Comparison of ENCODE assay signal across 18 mouse cellular contexts in the genomic region with DNA sequence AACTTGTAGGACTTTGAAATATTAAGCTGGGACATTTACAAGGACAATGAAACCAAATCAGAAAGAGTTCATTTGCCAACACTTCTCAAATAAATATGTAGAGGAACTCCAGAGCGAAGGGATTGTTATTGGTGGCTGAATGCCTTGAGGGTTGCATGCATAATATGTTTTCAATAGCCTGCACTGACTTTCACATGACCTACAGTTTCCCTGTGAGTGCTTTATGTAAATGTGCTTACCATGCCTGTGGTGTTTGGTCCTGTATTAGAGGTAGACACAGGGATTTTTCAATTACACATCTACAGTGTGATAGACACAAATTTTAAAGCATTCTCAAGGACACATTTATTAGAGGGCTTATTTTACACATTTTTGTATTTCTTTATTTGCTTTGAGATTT.
A peak's percentile ranks its signal among the peaks of the same experiment; 100 is the strongest.
DNase-seq lines count a peak whose midpoint lies in the region; ATAC-seq and TF ChIP-seq lines count a peak whose summit lies in the region.
"Had no signal": no experiment of that assay in that cellular context is flagged by ENCODE, and none has a peak within 500 bp of the region (broad histone marks: within the 10 kb centered on the region; RNA-seq: fewer than 3 reads in every experiment).

No protein-coding gene starts in this region.

- H3K4me3 ChIP-seq in kidney, embryonic 16.5 days (ENCODE audit: low read length) = no peak overlapping the region
- H3K4me3 ChIP-seq in neural tube, embryonic 11.5 days (ENCODE audit: low read depth, low read length) = no peak overlapping the region
- H3K4me3 ChIP-seq in hindbrain, postnatal 0 days (ENCODE audit: low read length) = no peak overlapping the region
- no peak overlapping the region for H3K4me3 ChIP-seq in intestine, embryonic 15.5 days (replicated peaks)
- H3K4me3 ChIP-seq: forebrain, embryonic 13.5 days; liver, embryonic 12.5 days had no signal

- no peak for ATAC-seq in kidney, embryonic 16.5 days (ENCODE audit: low FRiP score, low TSS enrichment)
- peak; percentile 65; the same call in 1 of the 2 replicates for ATAC-seq in neural tube, embryonic 11.5 days (ENCODE audit: insufficient read depth, low FRiP score, low TSS enrichment)
- no peak for ATAC-seq in hindbrain, postnatal 0 days
- ATAC-seq in intestine, embryonic 15.5 days = no peak
- ATAC-seq: activated CD4-positive, CD25-positive, alpha-beta regulatory T cell, adult 4 months; forebrain, embryonic 13.5 days; liver, embryonic 12.5 days had no signal

- H3K4me1 ChIP-seq in kidney, embryonic 16.5 days (ENCODE audit: insufficient read depth, low read length) = no peaks in the 10 kb centered on the region
- H3K4me1 ChIP-seq in neural tube, embryonic 11.5 days (ENCODE audit: control insufficient read depth, insufficient read depth, low read length) = no peaks in the 10 kb centered on the region
- H3K4me1 ChIP-seq in hindbrain, postnatal 0 days (ENCODE audit: insufficient read depth, low read length) = no peaks in the 10 kb centered on the region
- no peaks in the 10 kb centered on the region for H3K4me1 ChIP-seq in intestine, embryonic 15.5 days (replicated peaks)
- H3K4me1 ChIP-seq: forebrain, embryonic 13.5 days; liver, embryonic 12.5 days had no signal

- H3K27ac ChIP-seq in kidney, embryonic 16.5 days (ENCODE audit: low read length) = no peak overlapping the region
- no peak overlapping the region for H3K27ac ChIP-seq in neural tube, embryonic 11.5 days (ENCODE audit: low read depth, low read length)
- no peak overlapping the region for H3K27ac ChIP-seq in hindbrain, postnatal 0 days
- no peak overlapping the region for H3K27ac ChIP-seq in intestine, embryonic 15.5 days
- H3K27ac ChIP-seq: forebrain, embryonic 13.5 days; liver, embryonic 12.5 days had no signal

- H3K4me2 ChIP-seq in kidney, embryonic 16.5 days (replicated peaks; ENCODE audit: low read depth, low read length) = no peak overlapping the region
- H3K4me2 ChIP-seq in neural tube, embryonic 11.5 days (ENCODE audit: low read depth) = no peak overlapping the region
- H3K4me2 ChIP-seq in hindbrain, postnatal 0 days (ENCODE audit: low read depth, low read length) = no peak overlapping the region
- H3K4me2 ChIP-seq in intestine, embryonic 15.5 days (replicated peaks) = no peak overlapping the region
- H3K4me2 ChIP-seq: forebrain, embryonic 13.5 days; liver, embryonic 12.5 days; lung, embryonic 14.5 days had no signal

- H3K27me3 ChIP-seq in kidney, embryonic 16.5 days (ENCODE audit: insufficient read depth, low read length) = no peaks in the 10 kb centered on the region
- H3K27me3 ChIP-seq in neural tube, embryonic 11.5 days (ENCODE audit: control insufficient read depth, insufficient read depth, low read length) = no peaks in the 10 kb centered on the region
- H3K27me3 ChIP-seq in hindbrain, postnatal 0 days (ENCODE audit: insufficient read depth, low read length) = no peaks in the 10 kb centered on the region
- no peaks in the 10 kb centered on the region for H3K27me3 ChIP-seq in intestine, embryonic 15.5 days (replicated peaks)
- H3K27me3 ChIP-seq: forebrain, embryonic 13.5 days; liver, embryonic 12.5 days had no signal

- 41% methylated on average over 1 of the region's 1 CpGs for WGBS in kidney, embryonic 16.5 days
- 63% methylated on average over 1 of the region's 1 CpGs for WGBS in neural tube, embryonic 11.5 days
- WGBS in hindbrain, postnatal 0 days = 24% methylated on average over 1 of the region's 1 CpGs
- WGBS in intestine, embryonic 15.5 days = 71% methylated on average over 1 of the region's 1 CpGs

- no peak for TF ChIP-seq CTCF in hindbrain, postnatal 0 days (IDR thresholded peaks at IDR 0.05; ENCODE audit: low read depth)

- H3K9ac ChIP-seq in kidney, embryonic 16.5 days (replicated peaks; ENCODE audit: low read length) = no peak overlapping the region
- H3K9ac ChIP-seq in neural tube, embryonic 11.5 days (ENCODE audit: low read length) = no peak overlapping the region
- H3K9ac ChIP-seq in hindbrain, postnatal 0 days (replicated peaks; ENCODE audit: low read length) = no peak overlapping the region
- H3K9ac ChIP-seq in intestine, embryonic 15.5 days = no peak overlapping the region
- H3K9ac ChIP-seq: forebrain, embryonic 13.5 days; liver, embryonic 12.5 days; lung, embryonic 14.5 days had no signal

- no peaks in the 10 kb centered on the region for H3K36me3 ChIP-seq in kidney, embryonic 16.5 days (ENCODE audit: insufficient read depth, low read length)
- H3K36me3 ChIP-seq in neural tube, embryonic 11.5 days (ENCODE audit: control insufficient read depth, insufficient read depth, low read length) = no peaks in the 10 kb centered on the region
- H3K36me3 ChIP-seq in hindbrain, postnatal 0 days (ENCODE audit: insufficient read depth, low read length) = no peaks in the 10 kb centered on the region
- no peaks in the 10 kb centered on the region for H3K36me3 ChIP-seq in intestine, embryonic 15.5 days
- H3K36me3 ChIP-seq: liver, embryonic 12.5 days had no signal

- H3K9me3 ChIP-seq in kidney, embryonic 16.5 days (ENCODE audit: low read length) = no peaks in the 10 kb centered on the region
- no peaks in the 10 kb centered on the region for H3K9me3 ChIP-seq in neural tube, embryonic 11.5 days (ENCODE audit: control insufficient read depth, low read length)
- no peaks in the 10 kb centered on the region for H3K9me3 ChIP-seq in hindbrain, postnatal 0 days (ENCODE audit: low read length)
- H3K9me3 ChIP-seq in intestine, embryonic 15.5 days = no peaks in the 10 kb centered on the region
- H3K9me3 ChIP-seq: forebrain, embryonic 13.5 days; liver, embryonic 12.5 days had no signal

- peak; percentile 57 for DNase-seq in kidney, adult 11 months
- DNase-seq in neural tube, embryonic 11.5 days (ENCODE audit: low spot score) = no peak
- no peak for DNase-seq in neural tube, embryonic 10.5 days (ENCODE audit: extremely low spot score, low spot score)
- peak; percentile 20 for DNase-seq in hindbrain, postnatal 0 days (ENCODE audit: low spot score)
- no peak for DNase-seq in cerebellum, postnatal 25 days
- DNase-seq: adrenal gland, postnatal 14 days; cerebellum, adult 2 months; gastrocnemius, postnatal 36 days; left cerebral cortex, postnatal 4 days; lung, embryonic 14.5 days; lung, postnatal 4 days; right cerebral cortex, adult 18-20 months; thymus, postnatal 4 days had no signal

Comparison
In these comparisons a context has a peak if more than half of its experiments do, and no peak if none do; other contexts are left out.
1. DNase-seq: peak in kidney, adult 11 months (single experiment) and hindbrain, postnatal 0 days (single experiment); none in neural tube, embryonic 11.5 days (single experiment), neural tube, embryonic 10.5 days (single experiment) and cerebellum, postnatal 25 days (0 of 2).